Mouse (Mus musculus): Measurements from ENCODE around the gene Lta. TPM values are rescaled to one million over a fixed set of nuclear protein-coding genes. Genes with fewer than 3 reads are reported as not detected.
A peak's percentile ranks its signal among the peaks of the same experiment; 100 is the strongest.

Gene Lta
- polyA plus RNA-seq, 1 experiment from 2014 or later, result not detected

DNA sequence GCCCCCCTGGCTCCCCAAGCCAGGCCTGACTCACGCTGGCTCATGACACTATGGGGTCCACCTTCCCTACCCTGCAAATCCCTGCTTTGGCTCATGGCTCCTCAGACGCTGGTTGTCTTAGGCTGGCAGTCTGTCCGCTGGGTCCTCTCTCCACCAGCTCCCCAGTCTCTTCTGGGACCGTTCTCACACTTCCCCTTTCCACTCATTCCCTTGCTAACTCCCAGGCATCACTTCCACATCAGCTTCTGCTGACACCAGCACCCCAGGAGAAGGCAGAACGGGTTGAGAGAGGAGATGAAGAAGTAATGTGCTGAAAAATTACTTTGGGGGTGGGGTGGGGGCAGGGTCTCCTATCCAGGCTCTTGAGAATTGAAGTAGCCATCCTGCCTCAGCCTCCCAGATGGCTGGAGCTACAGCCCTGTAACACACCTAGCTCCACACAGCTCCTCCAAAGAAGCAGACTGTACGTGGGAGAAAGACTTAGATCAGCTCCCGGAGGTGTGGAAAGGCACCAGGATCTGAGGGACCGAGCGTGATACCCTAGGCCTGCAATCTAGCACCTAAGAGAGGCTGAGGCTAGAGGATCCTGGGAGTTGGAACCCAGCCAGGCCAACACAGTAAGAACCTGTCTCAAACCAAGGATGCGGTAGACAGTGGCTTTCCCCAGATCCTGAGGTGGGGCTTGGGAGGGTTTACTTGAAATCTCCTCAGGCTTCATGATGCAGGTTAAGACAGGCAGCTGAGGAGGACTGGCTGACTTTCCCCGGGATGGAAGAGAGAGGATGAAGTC lies 32.5 kb downstream of the Lta start:
- Histone ChIP-seq H3K27ac (0 out of 2 replicates have a peak overlapping the region, but pooled peaks have one; percentile 63), H3K36me3 (ENCODE audit: insufficient read depth, low read length) (no peaks in the 10 kb centered on the region), H3K4me3 (replicated peaks; ENCODE audit: low read depth, low read length) (no peak overlapping the region), H3K4me1 (replicated peaks; ENCODE audit: insufficient read depth, low read length) (no peaks in the 10 kb centered on the region), H3K9me3 (replicated peaks; ENCODE audit: low read length) (no peaks in the 10 kb centered on the region), H3K9ac (ENCODE audit: low read depth, low read length) (no peak overlapping the region), H3K27me3 (ENCODE audit: insufficient read depth, low read length) (no peaks in the 10 kb centered on the region), H3K4me2 (ENCODE audit: low read length) (no peak overlapping the region)
- no peak for DNase-seq (ENCODE audit: low spot score)
- ATAC-seq (replicated peaks; ENCODE audit: low FRiP score, low read depth), result no peak
- WGBS, result 69% methylated on average over 11 of the region's 11 CpGs
- TF ChIP-seq CTCF (IDR thresholded peaks at IDR 0.05; ENCODE audit: low read depth), result no peak

DNA sequence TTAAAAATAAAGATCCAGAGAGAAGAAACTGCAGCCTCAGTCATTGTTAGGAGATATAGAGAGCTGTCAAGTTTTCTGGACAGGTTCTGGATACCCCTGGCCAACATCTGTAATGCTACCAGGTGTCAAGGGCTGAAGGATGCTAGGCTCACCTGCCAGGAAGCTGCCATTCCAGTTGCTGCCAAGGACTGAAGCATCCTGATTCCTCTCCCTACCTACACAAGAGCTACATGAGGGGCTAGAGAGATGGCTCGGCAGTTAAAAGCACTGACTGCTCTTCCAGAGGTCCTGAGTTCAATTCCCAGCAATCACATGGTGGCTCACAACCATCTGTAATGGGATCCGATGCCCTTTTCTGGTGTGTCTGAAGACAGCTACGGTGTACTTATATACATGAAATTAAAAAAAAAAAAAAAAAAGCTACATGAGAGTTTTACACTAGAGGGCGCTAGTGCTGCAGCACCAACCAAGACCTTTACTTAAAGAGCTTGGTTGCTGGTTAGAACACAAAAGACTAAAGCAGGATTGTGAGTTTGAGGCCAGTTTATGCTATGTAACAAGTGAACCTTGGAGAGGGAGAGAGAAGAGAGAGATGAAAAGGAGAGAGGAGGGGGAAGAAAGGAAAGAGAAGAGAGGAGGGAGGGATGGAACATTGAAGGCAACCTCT lies 36.5 kb downstream of the Lta start:
- TF ChIP-seq CTCF (IDR thresholded peaks at IDR 0.05; ENCODE audit: low read depth), result peak; percentile 81
- ATAC-seq (replicated peaks; ENCODE audit: low FRiP score, low read depth), result no peak

DNA sequence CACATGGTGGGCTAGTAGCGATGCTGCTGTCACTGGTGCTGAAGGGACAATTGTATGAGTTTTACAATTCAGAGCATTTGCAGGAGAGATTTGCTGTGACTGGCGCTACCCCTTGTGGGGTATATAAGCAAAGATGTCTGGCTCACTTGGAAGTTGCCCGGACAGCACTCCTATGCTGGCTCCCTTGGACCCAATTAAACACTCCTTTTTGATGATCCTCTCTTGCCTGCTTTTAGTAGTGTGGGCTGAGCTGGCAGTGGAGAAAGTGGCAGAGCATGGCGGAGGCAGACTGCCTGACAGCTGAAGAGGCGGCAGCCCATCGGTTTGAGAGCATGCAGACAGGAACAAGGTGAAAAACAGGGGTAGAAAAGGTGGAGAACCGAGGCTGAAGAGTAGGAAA lies 37.4 kb downstream of the Lta start:
- Histone ChIP-seq H3K4me2 (ENCODE audit: low read length) (no peak overlapping the region), H3K9ac (ENCODE audit: low read depth, low read length) (no peak overlapping the region), H3K4me1 (replicated peaks; ENCODE audit: insufficient read depth, low read length) (peaks cover 10% of the 10 kb centered on the region; the same call in 1 of the 2 replicates), H3K4me3 (replicated peaks; ENCODE audit: low read depth, low read length) (no peak overlapping the region), H3K36me3 (ENCODE audit: insufficient read depth, low read length) (no peaks in the 10 kb centered on the region), H3K27me3 (ENCODE audit: insufficient read depth, low read length) (no peaks in the 10 kb centered on the region), H3K27ac (no peak overlapping the region), H3K9me3 (replicated peaks; ENCODE audit: low read length) (no peaks in the 10 kb centered on the region)
- no peak for ATAC-seq (replicated peaks; ENCODE audit: low FRiP score, low read depth)
- WGBS, result 89% methylated on average over 7 of the region's 7 CpGs
- TF ChIP-seq CTCF (IDR thresholded peaks at IDR 0.05; ENCODE audit: low read depth), result no peak
- no peak for DNase-seq (ENCODE audit: low spot score)

More for the DNA sequence above, 36.5 kb downstream of the Lta start:
- Histone ChIP-seq H3K4me1 (replicated peaks; ENCODE audit: insufficient read depth, low read length) (peaks cover 7% of the 10 kb centered on the region; the same call in 1 of the 2 replicates), H3K4me3 (replicated peaks; ENCODE audit: low read depth, low read length) (no peak overlapping the region), H3K9me3 (replicated peaks; ENCODE audit: low read length) (no peaks in the 10 kb centered on the region), H3K4me2 (ENCODE audit: low read length) (no peak overlapping the region), H3K27me3 (ENCODE audit: insufficient read depth, low read length) (no peaks in the 10 kb centered on the region), H3K9ac (ENCODE audit: low read depth, low read length) (no peak overlapping the region), H3K36me3 (ENCODE audit: insufficient read depth, low read length) (no peaks in the 10 kb centered on the region), H3K27ac (no peak overlapping the region)
- peak; percentile 82 for DNase-seq (ENCODE audit: low spot score)
- 18% methylated on average over 4 of the region's 4 CpGs for WGBS

DNA sequence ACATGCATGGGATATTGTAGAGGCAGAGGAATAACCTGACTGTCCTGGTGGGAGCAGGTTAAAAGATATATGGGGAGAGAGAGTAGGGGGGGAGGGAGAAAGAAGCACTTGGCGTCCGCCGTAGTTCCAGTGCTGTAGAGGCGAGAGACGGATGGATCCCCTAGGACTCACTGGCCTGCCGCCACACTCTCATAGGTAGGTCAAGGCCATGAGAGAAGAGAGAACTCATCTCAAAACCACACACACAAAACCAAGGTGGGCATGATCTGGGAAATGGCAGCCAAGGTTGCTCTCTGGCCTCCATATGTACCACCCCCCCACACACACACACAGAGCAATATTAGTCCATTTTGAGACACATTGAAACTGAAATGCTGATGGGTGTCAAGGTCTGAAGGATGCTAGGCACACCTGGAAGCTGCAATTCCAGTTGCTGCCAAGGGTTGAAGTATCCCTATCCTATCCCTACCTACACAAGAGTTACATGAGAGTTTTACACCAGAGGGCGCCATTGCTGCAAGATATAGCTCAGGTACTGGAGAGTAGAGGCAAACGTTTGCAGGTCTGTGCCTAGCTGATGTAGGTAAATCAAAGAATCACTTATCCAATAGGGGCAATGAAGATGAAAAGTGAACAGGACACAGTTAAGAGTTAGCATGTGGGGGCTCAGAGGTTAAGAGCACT lies 38.7 kb downstream of the Lta start:
- H3K27me3 ChIP-seq (ENCODE audit: insufficient read depth, low read length), result no peaks in the 10 kb centered on the region
- peaks cover 6% of the 10 kb centered on the region; the same call in 1 of the 2 replicates for H3K36me3 ChIP-seq (ENCODE audit: insufficient read depth, low read length)
- no peaks in the 10 kb centered on the region for H3K9me3 ChIP-seq (replicated peaks; ENCODE audit: low read length)
- peak overlapping the region; percentile 52; the same call in 1 of the 2 replicates for H3K9ac ChIP-seq (ENCODE audit: low read depth, low read length)
- peak; percentile 83 for TF ChIP-seq CTCF (IDR thresholded peaks at IDR 0.05; ENCODE audit: low read depth)
- peak overlapping the region; percentile 98 for H3K27ac ChIP-seq
- peak; percentile 91 for DNase-seq (ENCODE audit: low spot score)
- peak overlapping the region; percentile 53; the same call in 1 of the 2 replicates for H3K4me2 ChIP-seq (ENCODE audit: low read length)
- H3K4me1 ChIP-seq (replicated peaks; ENCODE audit: insufficient read depth, low read length), result peaks cover 23% of the 10 kb centered on the region; the same call in 1 of the 2 replicates
- ATAC-seq (replicated peaks; ENCODE audit: low FRiP score, low read depth), result no peak
- no peak overlapping the region for H3K4me3 ChIP-seq (replicated peaks; ENCODE audit: low read depth, low read length)
- 59% methylated on average over 8 of the region's 8 CpGs for WGBS

DNA sequence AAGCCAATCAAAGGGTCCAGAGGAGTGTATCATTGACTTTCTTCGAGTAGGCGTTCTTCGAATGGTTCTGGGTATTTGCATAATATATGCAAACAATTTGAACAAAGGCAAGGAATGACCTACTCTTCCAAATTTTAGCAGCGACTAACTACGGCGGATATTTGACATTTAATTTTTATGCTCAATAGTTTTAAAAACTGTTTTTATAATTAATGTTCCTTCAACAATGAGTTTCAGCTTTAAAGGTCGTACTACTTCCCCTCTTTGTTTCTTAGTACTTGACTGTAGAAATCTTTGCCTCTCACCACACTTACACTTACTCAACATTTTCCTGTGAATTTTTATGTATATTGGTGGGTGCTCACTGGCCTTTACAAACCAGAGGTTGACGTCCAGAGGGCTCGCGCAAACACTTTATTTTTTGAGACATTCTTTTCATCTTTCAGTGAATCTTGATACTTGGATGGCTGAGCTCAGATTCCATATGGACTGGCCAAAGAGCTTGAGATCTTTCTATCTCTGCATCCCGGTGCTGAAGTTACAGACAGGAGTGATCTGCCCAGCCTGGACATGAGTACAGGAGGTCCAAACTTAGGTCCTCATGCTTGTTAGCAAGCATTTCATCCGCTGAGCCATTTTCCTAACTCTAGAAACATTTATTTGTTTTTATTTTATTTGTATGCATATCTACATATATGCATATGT lies 39.5 kb downstream of the Lta start:
- DNase-seq (ENCODE audit: low spot score) (no peak), ATAC-seq (replicated peaks; ENCODE audit: low FRiP score, low read depth) (peak; percentile 82; the same call in 1 of the 2 replicates)
- H3K9ac ChIP-seq (ENCODE audit: low read depth, low read length), result peak overlapping the region; percentile 61
- peak overlapping the region; percentile 53 for H3K4me2 ChIP-seq (ENCODE audit: low read length)
- H3K9me3 ChIP-seq (replicated peaks; ENCODE audit: low read length), result no peaks in the 10 kb centered on the region
- peaks cover 23% of the 10 kb centered on the region; the same call in 1 of the 2 replicates for H3K4me1 ChIP-seq (replicated peaks; ENCODE audit: insufficient read depth, low read length)
- TF ChIP-seq CTCF (IDR thresholded peaks at IDR 0.05; ENCODE audit: low read depth), result no peak
- peak overlapping the region; percentile 98 for H3K27ac ChIP-seq
- no peaks in the 10 kb centered on the region for H3K27me3 ChIP-seq (ENCODE audit: insufficient read depth, low read length)
- 17% methylated on average over 12 of the region's 12 CpGs for WGBS
- H3K4me3 ChIP-seq (replicated peaks; ENCODE audit: low read depth, low read length), result peak overlapping the region; percentile 100
- H3K36me3 ChIP-seq (ENCODE audit: insufficient read depth, low read length), result peaks cover 15% of the 10 kb centered on the region

Data from kidney, postnatal 0 days (tissue).